30 mouse cellular contexts compared by ENCODE assay signal in the genomic region with DNA sequence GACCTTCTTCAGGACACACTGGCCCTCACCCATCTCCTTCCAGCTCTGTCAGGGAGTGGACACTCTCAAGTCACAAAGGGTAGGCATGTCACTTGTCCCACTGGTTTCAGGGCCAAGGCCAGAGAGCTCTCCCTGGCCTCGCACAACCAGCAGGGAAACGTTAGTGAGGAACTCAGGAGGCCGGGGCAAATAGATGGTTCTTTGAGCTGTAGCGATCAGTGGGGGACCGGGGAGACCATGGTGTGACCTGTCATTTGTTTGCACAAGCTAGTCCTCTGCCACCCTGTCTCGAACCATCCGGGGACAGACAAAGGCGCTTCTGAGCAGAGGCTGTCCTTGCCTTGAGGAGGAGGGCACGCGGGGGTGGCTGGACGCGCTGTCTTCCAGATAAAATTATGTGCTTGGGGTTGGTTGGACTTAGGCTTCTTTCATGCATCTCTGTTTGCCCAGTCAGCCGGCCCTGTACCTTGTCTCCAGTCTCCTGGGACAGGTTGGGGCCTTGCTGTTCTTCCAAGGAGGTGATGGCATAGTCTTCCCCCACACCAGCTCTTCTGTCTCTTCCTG.
DNase-seq lines count a peak whose midpoint lies in the region; ATAC-seq and TF ChIP-seq lines count a peak whose summit lies in the region.
"Had no signal": no experiment of that assay in that cellular context is flagged by ENCODE, and none has a peak within 500 bp of the region (broad histone marks: within the 10 kb centered on the region; RNA-seq: fewer than 3 reads in every experiment).

No protein-coding gene starts in this region.

- no peak for TF ChIP-seq POLR2A in kidney, adult 2 months (IDR thresholded peaks at IDR 0.05; ENCODE audit: low read depth, low read length)

- TF ChIP-seq CTCF in kidney, postnatal 0 days (IDR thresholded peaks at IDR 0.05; ENCODE audit: low read depth) = no peak
- no peak for TF ChIP-seq CTCF in kidney, adult 2 months (conservative IDR thresholded peaks at IDR 0.05; ENCODE audit: insufficient read depth, insufficient read length, low read depth, low read length)

- H3K36me3 ChIP-seq in kidney, postnatal 0 days (ENCODE audit: insufficient read depth, low read length) = no peaks in the 10 kb centered on the region
- H3K36me3 ChIP-seq in kidney, adult 2 months (ENCODE audit: control insufficient read depth, insufficient read depth, low read length) = no peaks in the 10 kb centered on the region
- H3K36me3 ChIP-seq: forebrain, embryonic 15.5 days; heart, embryonic 12.5 days; hindbrain, embryonic 13.5 days; lung, embryonic 15.5 days; midbrain, embryonic 15.5 days; neural tube, embryonic 15.5 days had no signal

- H3K9ac ChIP-seq in kidney, postnatal 0 days (ENCODE audit: low read depth, low read length) = no peak overlapping the region
- H3K9ac ChIP-seq: embryonic facial prominence, embryonic 13.5 days; forebrain, embryonic 15.5 days; heart, embryonic 12.5 days; hindbrain, embryonic 13.5 days; liver, embryonic 15.5 days; lung, embryonic 15.5 days; midbrain, embryonic 15.5 days; neural tube, embryonic 15.5 days had no signal

- no peak overlapping the region for H3K4me3 ChIP-seq in kidney, postnatal 0 days (replicated peaks; ENCODE audit: low read depth, low read length)
- H3K4me3 ChIP-seq in kidney, adult 2 months (ENCODE audit: insufficient read depth, low read depth, low read length) = no peak overlapping the region
- H3K4me3 ChIP-seq: embryonic facial prominence, embryonic 13.5 days; forebrain, embryonic 10.5 days; forebrain, embryonic 15.5 days; heart, embryonic 12.5 days; hindbrain, embryonic 13.5 days; layer of hippocampus, adult 2 months; liver, embryonic 15.5 days; lung, embryonic 15.5 days; midbrain, embryonic 10.5 days; midbrain, embryonic 15.5 days; neural tube, embryonic 15.5 days had no signal

- 65% methylated on average over 13 of the region's 13 CpGs for WGBS in kidney, postnatal 0 days
- 65% methylated on average over 13 of the region's 13 CpGs for WGBS in kidney, adult 2 months

- DNase-seq in adrenal gland, adult 2 months = peak; percentile 69
- no peak for DNase-seq in adrenal gland, adult 8-10 months
- no peak for DNase-seq in kidney, postnatal 0 days (ENCODE audit: low spot score)
- DNase-seq in kidney, adult 2 months = no peak
- peak; percentile 41 for DNase-seq in adrenal gland, postnatal 25 days
- DNase-seq in testis, postnatal 10 days (ENCODE audit: low spot score) = peak; percentile 75
- no peak for DNase-seq in layer of hippocampus, postnatal 25 days (ENCODE audit: extremely low spot score in 1 of 2, low spot score in 1 of 2)
- DNase-seq: cerebellum, adult 18-20 months; cerebellum, postnatal 10 days; gastrocnemius, postnatal 36 days; heart, adult 18-20 months; heart, postnatal 4 days; kidney, adult 9 months; kidney, postnatal 36 days; left cerebral cortex, postnatal 4 days; thymus, adult 18-20 months; thymus, postnatal 25 days had no signal

- ATAC-seq in kidney, postnatal 0 days (replicated peaks; ENCODE audit: low FRiP score, low read depth) = no peak
- ATAC-seq: forebrain, embryonic 15.5 days; inflammation-experienced regulatory T-cells, adult 6 months had no signal

- H3K4me2 ChIP-seq in kidney, postnatal 0 days (ENCODE audit: low read length) = no peak overlapping the region
- H3K4me2 ChIP-seq: embryonic facial prominence, embryonic 13.5 days; forebrain, embryonic 15.5 days; heart, embryonic 12.5 days; hindbrain, embryonic 13.5 days; liver, embryonic 15.5 days; lung, embryonic 15.5 days; midbrain, embryonic 15.5 days; neural tube, embryonic 15.5 days had no signal

- no peaks in the 10 kb centered on the region for H3K27me3 ChIP-seq in kidney, postnatal 0 days (ENCODE audit: insufficient read depth, low read length)
- H3K27me3 ChIP-seq in kidney, adult 2 months (replicated peaks; ENCODE audit: control insufficient read depth, insufficient read depth, low read length) = no peaks in the 10 kb centered on the region
- H3K27me3 ChIP-seq: embryonic facial prominence, embryonic 13.5 days; forebrain, embryonic 15.5 days; heart, embryonic 12.5 days; hindbrain, embryonic 13.5 days; liver, embryonic 15.5 days; lung, embryonic 15.5 days; midbrain, embryonic 15.5 days; neural tube, embryonic 15.5 days had no signal

- H3K9me3 ChIP-seq in kidney, postnatal 0 days (replicated peaks; ENCODE audit: low read length) = no peaks in the 10 kb centered on the region
- H3K9me3 ChIP-seq: embryonic facial prominence, embryonic 13.5 days; forebrain, embryonic 10.5 days; forebrain, embryonic 15.5 days; G1E; heart, embryonic 12.5 days; hindbrain, embryonic 13.5 days; liver, embryonic 15.5 days; lung, embryonic 15.5 days; midbrain, embryonic 10.5 days; midbrain, embryonic 15.5 days; neural tube, embryonic 15.5 days had no signal

- H3K27ac ChIP-seq in kidney, postnatal 0 days = 0 out of 2 replicates have a peak overlapping the region, but pooled peaks have one; percentile 10
- no peak overlapping the region for H3K27ac ChIP-seq in kidney, adult 2 months (ENCODE audit: insufficient read depth, low read depth, low read length)
- H3K27ac ChIP-seq: embryonic facial prominence, embryonic 13.5 days; forebrain, embryonic 15.5 days; liver, embryonic 15.5 days; lung, embryonic 15.5 days; midbrain, embryonic 10.5 days; neural tube, embryonic 15.5 days had no signal

- peaks cover 28% of the 10 kb centered on the region for H3K4me1 ChIP-seq in kidney, postnatal 0 days (replicated peaks; ENCODE audit: insufficient read depth, low read length)
- peaks cover 51% of the 10 kb centered on the region for H3K4me1 ChIP-seq in kidney, adult 2 months (ENCODE audit: control insufficient read depth, insufficient read depth, low read length)

Comparison
In these comparisons a context has a peak if more than half of its experiments do, and no peak if none do; other contexts are left out.
1. DNase-seq: peak in adrenal gland, adult 2 months (single experiment), adrenal gland, postnatal 25 days (single experiment) and testis, postnatal 10 days (single experiment); none in adrenal gland, adult 8-10 months (single experiment), kidney, postnatal 0 days (single experiment), kidney, adult 2 months (single experiment) and layer of hippocampus, postnatal 25 days (0 of 2).